Mouse (Mus musculus) naive thymus-derived CD4-positive, alpha-beta T cell, adult 2 months (primary cell): ENCODE results near the gene Flad1.
A peak's percentile ranks its signal among the peaks of the same experiment; 100 is the strongest.

ENCODE experiments used
- DNase-seq: peaks from one replicate; pipeline ENCODE4 v3.0.0-alpha.2; 2011; ENCODE audit warnings: low read depth

Gene Flad1

DNA sequence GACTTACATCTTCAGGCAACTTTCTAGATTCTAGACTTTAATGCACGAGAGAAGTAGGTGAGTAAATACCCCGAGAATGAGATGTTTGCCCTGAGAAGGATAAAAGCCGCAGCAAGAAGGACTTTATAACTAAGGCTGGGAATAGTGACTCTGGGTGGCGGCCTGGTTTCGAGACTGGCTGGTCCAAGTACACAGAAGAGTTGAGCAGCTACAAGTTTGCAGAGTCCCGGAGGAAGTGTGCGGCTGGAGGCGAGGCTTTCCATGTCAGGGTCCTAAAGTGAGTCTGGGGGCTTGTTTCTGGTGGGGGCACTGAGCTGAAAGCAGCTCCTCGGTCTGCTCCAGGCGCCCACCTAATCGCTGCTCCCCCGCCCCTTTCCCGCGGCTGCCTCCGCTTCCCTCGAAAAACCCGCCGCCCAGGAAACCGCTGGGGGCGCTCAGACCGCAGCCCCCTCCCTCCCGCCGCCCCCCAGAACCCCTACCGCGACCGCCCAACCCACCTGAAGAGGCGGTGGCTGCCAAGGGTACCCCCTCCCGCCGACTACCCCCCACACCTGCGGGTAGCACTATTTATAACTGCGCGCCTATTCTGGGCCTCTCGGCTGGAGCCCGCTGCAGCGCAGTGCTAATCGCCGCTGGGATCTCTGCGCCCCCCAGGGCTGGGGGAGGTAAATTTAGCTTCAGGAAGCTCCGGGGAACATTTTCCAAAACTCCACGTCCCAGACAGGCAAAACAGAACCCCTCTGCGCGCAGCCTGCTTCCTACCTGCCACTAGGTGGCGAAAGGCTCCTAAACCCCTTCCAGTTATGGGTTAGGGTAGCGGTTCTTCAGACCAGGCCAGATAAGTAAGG is 15.6 kb downstream of the Flad1 start:
- DNase-seq = peak; percentile 80

DNA sequence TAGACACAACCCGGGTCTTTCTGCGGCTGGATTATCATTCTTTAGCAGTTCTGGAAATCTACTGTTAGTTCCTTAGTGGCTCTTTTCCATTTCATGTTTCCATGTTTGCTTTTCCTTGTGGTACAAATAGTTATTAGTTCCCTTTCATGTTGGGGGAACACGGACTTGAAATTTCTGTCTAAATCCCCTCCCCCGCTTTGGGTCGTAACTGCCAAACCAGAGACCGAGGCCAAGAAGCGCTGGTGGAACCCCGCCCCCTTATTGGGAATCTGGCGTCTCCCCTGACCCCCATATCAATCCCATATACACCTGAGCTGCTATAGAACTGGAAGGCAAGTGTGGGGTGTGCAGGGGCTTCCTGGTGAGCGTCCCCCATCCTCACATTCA is 16.3 kb downstream of the Flad1 start:
- no peak for DNase-seq

DNA sequence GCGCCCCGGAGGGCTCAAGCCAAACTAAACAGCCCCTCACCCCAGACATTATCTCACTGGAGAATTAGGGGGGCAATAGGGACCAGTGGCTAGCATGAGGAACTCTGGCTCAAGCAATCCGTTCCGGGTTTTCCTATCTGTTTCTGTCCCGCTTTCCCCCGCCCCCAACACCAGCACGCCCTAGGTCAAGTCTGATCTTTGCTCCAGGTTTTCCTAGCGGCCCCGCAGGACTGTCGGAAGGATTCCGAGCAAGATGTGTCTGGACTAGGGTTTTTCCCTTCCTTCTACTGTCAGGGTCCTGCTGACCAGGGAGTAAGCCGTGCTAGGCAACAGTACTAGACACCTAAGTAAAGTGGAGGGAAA is 16.8 kb downstream of the Flad1 start:
- no peak for DNase-seq

DNA sequence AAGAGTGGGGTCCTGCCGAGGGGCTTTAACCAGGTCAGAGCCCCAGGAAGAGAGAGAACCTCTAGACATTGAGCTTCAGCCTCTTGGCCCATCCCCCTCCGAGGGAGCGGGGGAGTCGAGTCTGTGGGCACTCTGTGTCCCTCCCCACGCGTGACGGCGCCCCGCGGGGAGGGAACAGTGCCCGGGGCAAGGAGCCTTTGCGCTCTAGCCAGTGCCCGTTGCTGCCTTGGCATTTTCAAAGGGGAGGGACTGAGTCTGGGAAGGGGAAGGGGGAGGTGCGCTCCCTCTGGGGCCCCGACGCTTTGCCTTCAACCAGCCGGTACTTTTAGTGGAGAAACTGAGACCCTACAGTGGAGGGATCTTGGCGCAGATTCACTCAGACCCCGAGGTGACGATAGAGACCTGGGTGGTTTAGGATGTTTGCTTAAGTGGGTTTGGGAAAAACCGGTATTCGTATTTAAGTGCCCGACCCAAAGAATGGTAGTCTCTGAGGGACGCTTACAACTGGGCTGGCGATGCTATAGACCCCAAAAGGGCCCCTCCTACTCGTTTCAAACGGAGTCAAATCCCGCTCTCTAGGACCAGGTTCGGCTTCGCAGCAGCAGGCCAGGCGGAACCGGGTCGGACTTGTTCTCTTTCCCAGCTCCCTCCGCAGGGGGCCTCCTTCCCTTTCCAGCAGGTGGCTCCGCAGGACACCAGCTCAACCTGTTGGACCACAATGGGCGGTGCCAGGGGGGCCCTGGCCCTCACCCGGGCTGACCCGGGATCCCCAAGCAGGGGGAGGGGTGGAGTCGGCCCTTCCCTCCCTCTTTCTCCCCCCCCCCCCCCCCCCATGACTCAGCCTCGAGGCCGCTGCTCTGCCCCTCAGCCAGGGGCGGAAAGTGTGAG is 17.4 kb downstream of the Flad1 start, which contains the start of gene Zbtb7b:
Gene Zbtb7b, minus strand, starts transcription at position 771 of the 888 bp plus-strand sequence.
- peak; percentile 72 for DNase-seq

DNA sequence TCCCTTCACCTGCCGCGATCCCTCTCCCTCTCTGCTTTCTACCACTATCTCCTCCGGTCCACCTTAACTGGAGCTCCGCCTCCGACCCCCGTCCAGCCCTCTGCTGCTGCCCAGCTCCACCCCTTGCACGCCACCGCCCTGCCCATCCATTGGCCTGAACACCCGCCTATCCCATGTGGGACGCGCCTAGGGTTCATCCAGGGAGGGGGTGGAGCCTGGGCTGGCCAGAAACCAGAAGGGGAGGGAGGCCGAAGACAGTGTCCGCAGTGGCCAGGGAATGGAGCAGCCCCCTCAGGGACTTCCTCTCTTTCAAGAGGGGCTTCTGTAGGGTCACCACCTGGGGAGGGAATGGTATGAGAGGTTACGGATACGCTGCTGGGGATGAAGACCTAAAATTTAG is 18.1 kb downstream of the Flad1 start:
- DNase-seq = peak; percentile 93

DNA sequence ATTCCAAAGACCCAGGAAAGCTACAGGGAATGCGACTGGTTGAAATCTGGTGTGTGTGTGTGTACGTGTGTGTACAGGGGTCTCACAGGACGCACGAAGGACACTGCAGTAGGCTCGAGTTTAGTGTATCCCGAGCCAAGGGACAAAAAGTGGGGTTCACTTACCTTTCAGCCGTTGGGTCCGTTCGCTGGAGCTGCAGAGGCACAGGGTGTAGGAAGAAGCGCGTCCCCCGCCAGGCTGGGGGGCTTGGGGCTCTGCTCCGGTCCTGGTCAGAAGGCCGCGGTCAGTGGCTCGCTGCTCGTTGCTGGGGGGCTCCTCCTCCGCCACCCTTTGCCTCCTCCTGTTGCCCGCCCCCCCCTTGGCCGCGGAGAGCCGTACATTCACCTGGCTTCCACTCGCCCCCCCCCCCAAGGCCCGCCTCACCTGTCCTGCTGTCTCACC is 18.8 kb downstream of the Flad1 start:
- peak; percentile 55 for DNase-seq

DNA sequence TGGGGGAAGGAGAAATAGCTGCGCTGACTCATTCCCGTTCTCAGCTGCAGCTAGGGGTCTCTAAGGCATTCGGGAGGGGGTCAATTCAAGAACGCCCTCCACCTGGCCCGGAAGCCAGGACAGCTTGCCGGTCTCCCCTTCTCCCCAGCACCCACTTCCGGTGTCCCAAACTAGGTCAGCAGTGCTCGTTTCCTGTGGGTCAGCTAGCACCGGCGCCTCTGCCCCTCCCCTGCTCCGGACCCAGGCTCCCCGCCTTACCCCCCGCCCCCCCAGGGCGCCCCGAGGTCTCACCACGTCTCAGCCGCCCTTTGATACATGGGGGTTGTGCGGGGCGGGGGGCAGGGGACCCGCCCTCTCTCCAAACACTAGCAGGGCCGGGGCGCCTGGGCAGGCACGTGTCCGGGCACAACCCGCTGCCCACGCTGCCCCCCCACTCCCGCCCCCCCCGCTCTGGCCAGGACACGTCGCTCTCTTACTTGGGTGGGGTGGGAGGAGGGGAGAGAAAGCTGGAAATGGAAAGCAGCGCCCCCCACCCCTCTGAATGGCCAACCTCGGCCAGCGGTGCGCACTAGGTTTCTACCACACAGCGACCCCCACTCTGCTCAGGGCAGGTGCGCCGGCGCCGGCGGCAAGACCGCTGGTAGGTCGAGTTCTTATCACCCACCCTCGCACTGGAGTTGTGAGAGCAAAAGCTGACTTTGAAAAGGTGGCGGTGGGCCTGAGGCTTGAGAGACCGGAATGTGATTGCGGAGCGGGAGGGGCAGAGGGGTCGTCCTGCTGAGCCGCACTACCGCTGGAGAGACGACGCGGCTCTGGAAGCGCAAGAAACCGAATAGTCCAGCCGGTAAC is 19.8 kb downstream of the Flad1 start:
- DNase-seq = peak; percentile 46

DNA sequence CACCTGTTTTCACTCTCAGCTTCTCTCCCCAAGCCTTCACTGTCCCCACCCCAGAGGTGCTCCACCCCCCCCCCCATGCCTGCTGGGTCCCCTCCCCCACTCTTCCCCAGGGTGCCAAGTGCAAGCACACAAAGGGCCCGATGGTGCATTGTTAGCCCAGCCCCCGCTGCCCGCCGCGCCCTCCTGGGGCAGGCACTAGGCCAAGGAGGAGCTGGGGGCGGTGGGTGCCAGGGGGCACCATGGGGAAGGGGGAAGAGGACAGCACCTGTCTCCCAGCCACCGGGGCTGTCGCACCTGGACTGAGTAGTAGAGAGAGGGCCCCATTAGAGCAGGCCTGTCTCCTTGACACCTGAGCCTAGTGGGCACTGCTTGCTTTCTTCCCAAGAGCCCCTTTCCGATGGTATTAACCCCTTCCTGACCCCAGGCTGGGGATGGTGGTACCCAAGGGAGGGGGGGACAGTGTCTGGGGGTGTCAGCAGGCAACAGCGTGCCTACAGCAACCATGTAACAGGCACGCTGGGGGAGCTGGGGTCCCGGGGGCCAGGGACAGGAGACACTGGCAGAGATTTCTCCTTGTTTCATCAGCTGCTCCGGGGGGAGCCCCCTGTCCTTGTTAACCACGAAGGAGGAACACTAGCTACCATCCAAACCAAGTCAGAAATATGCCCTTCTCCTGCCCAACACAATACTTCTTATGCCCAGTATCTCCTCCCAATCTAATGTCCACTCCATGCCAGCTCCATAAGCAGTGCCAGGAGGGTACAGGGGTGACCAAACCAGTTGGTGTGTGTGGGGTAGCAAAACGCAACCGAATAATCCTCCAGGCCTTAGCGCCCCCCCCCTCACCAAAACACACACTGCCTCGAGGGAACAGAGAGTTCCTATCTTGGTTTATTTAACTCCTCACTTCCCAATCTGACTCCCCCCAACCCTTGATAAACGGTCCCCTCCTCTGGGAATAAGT is 20.7 kb downstream of the Flad1 start:
- DNase-seq = peak; percentile 64

DNA sequence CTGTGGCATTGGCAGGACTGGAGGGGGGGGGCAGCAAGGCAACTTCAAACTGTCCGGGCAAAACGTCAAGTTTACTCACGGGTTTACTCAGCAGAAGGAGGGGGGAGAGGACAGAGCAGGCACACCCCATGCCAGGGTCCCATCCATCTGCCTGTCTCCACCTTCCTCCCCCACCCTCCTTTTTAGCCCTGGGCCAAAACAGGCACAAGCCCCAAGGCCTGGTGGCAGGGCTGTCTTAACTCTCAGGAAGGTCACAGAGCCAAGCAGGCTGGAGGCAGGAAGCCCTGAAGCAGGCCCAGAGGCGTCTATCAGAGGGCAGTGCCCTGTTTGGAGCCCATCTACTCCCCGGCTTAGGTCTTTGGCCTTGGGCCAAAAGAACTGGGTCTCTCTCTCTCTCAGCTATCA is 21.6 kb downstream of the Flad1 start:
- DNase-seq = no peak

DNA sequence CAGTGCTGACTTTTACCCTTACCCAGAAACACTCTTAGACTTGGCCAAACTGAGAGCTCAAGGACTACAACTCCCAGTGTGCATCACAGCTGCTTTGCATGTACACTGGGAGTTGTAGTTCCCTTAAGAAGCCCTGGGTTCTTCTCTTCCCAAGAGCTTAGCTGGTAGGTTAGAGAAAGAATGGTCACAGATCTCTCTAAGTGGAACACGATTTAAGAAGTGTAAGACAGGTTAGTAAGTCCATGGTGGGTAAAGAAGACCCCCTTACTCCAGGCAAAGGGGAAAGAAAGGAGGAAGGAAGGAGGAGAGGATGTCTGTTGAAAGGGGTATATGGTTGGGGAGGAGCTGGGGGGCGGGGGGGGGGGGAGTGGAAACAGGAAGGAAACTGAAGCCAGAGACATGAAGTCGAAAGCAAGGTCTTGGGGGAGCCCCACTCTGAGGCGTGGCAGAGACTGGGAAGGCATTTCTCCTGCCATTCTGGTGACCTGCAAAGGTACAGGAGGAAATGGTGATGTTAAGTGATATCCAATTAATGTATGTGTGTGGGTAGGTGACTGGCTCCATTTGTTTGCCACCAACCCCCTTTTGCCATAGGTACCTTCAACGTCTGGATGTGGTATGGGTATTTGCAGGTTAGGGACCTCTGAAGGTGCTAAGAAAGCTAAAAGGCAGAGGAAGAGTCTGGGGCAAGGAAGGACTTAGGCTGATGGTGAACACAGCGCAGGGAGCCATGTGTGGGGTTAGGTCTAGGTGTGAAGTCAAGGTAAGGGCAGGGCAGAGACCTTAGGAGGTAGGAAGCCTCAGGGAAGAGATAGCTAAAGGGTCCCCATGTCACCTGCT is 22.5 kb downstream of the Flad1 start:
- peak; percentile 88 for DNase-seq

DNA sequence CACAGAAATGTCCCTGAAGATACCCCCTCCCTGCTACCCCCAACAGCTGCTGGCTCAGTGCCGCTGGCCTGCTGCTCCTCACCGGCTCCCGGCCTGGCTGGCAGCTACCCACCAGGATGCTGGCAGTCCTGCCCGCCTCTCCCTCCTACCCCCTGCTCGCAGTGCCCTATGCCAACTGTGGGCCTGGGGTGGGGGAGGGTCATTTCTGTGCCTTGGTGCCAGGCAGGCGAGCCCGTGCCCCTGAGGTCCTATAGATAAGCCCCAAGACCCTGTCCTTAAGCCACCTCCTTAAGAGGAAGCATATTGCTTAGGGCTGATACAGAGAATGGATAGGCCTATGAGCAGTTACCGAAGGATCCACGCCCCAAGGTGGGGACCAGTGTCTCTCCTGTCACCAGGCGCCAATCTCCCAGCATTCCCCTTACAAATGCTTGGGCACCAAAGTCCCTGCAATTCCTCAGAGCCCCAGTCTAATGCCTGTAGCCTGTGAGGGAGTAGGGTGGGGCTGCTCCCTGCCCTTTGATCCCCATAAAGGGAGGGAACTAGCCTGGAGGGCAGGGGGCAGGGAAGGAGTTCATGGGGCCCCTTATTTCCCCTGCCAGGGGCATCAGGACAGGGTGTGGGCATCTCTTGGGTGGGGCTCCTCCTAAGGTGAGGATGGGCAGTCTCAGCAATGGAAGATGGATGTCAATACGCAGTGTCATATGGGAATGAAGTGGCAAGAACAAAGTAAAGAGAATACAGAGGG is 23.4 kb downstream of the Flad1 start:
- peak; percentile 35 for DNase-seq

DNA sequence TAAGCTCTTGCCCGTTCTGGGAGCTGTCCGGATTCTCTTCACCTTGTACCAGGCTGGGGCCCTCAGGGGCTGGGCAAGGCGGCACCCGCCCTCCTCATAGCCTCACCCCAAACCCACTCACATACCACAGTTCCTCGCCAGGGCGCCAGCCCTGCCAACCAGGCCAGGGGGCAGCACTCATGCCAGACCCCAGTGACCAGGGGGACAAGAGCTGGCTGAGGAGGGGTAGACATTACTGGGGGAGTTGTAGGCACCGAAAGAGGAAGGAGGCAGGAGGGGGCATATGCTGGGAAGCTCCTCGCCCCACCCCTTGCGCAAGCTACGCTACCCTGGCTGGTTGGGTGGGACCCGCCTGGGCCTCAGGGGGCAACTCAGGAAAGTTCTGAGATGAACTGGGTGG is 24.0 kb downstream of the Flad1 start:
- DNase-seq = peak; percentile 41

DNA sequence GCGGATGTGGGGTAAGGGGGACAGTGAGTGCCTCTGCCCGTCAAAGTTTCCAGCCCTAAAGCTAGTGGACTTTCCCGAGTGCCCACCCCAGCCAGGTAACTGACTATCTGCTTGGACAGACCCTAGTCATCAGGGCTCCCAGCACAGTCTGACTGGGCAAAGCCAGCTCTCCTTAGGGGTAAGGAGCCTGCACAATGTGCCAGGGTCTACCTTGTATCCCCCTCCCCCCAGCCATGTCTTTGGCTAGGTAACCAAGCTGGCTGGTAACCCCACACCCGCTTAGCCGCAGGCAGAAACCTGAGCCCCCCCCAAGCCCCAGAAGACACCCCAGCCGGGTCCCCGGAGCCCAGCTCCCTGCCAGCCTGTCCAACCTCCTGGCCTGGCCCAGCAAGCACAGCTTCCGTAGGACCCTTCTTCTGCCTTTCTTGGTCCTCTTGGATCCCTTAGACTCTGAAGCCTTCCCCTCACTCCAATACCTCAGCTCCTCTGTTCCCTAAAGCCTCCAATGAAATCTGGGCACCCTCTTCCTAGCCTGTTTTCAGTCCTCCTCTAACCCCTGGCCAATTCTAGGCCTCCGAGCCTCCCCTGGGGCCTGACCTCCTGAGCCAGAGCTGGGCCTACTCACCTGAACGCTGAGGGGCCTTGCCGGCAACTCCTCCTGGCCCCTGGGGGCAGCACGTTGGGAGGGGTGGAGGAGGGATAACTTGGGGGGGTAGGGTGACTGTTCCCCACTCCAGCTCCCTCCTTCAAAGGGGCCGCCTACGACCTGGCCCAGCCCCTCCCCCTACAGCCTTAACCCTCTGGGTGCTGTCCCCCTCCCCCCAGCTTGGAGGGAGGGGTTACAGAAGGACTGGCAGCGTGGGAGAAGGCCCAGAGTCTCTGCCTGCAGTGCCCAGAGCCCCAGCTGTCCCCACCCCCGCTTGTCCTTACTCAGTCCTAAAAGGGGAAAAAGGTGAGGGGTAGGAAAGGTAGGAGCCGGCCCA is 24.9 kb downstream of the Flad1 start:
- DNase-seq = peak; percentile 74

DNA sequence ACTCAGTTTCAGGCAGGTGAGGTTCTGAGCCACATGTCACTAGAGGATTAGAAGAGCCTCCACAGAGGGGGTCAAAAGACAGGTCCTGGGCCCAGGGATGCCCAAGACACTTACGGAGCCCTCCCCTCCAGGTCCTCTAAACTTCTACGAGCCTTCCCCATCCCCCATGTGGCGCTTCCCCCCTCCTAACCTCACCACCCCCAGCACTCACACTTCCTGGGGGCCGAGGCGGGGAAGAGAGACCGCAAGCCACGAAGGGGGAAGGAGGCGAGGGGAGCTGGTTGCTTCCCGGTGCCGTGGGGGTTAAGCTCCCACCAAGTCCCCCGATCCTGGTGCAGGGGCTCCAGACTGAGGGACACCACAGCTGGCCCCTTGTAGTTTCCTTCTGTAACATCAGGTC is 26.2 kb downstream of the Flad1 start:
- DNase-seq = peak; percentile 52

DNA sequence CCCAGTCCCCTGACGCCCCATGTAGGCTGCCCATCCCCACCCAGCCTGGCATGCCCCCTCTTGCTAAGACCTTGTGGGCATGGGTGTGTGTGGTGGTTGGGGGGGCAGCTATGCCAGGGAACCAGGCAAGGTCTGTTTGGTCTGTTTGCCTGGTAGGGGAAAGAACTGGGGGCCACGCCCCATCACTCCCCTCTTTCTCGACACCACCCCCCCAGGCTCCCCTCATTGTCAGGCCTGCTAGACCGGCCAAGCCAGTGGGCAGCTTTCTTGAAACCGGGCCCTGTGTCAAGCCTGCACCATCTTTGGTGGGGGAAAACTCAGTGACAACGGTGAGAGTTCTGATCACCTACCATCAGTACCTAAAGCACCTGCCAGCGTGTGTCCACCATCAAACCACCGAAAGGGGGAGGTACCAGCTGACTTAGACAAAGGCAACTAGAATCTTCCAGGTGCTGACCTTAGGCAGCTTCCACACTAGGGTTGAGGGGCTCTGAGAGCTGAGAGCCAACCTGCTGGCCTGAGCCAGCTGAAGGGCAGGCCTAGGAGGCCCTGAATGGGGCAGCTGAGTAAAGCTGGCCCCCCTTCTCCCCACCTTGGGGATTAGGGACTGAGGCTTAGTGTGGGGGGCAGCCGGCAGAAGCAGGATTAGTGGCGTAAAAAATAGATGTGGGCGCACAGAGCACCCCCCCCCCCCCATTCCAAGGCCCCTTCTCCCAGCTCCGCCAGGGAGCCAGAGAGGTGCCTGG is 27.2 kb downstream of the Flad1 start:
- DNase-seq = peak; percentile 27

DNA sequence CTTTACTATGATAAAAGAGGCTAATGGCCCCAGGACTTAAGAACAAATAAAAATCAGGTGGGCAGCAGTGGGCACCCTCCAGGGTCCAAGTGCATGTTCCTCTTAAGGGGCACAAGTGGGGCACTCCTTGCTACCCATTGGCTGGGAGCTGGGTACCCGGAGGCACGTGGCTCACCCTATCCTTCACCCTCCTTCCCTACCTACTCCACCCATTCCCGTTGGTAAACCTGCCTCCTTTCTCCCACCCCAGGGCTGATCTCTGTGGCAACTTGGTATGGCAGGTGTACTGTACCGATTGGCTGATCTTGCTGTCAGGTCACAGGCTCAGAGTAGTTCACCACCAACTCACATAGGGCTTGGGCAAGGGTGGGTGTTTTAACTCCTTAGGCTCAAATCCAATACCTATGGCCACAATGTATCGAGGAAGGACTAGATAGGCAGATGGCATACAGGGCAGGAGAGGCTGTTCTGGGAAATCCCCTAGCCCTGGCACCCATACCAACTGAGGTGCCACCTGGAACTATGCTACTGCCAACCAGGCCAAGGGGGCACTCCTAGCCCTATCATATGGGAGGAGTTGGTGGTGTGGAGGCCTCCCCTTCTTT is 27.9 kb downstream of the Flad1 start:
- peak; percentile 46 for DNase-seq

DNA sequence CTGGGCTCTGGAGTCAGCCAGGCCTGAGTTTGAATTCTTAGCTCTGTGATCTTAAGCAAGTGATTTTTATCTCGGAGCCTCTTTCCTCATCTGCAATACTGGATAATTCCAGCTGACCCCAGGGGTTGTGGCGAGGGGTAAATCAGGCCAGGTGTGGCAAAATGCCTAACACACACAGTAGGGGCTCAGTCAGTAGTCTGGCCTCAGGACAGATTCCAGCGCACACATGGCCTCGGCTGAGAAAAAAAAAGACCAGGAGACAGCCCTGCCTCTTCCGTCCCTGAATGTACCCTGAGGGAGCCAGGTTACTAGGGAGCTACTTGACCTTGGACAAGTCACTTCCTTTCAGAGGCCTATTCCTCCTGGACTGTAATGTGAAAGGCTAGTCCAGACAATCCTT is 28.7 kb downstream of the Flad1 start:
- no peak for DNase-seq
